Mouse (Mus musculus) liver, postnatal 0 days (tissue): ENCODE results near the gene Rpusd3.

Source experiments
- CTCF ChIP-seq: sonication (generic); IDR thresholded peaks from 2 replicates; pipeline ENCODE4 v1.5.1; 2016; ENCODE audit warnings: antibody characterized with exemption, low read depth
- EP300 ChIP-seq: IDR thresholded peaks from 2 replicates; pipeline ENCODE4 v1.6.1; 2016; ENCODE audit warnings: antibody characterized with exemption, low read depth, mild to moderate bottlenecking

DNA sequence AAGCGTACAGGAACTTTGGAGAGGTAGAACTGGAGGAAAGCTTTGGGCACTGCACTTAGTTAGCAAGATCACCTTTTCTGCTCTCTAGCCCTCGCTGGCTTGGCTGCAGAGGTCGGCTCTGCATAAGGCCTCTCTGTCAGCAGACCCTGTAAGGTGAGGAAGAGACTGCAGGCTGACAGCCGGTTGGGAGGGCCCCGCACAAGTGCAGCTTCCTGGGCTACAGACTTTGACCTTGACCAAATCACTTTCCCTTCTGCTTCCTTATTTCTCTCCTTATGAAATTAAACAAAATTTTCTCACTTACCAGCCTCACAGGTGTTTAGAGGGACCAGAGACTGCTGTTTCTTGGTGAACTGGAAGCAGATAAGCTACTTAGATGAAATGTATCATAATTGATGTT lies 35.9 kb upstream of the Rpusd3 start:
- no peak for TF ChIP-seq CTCF
- TF ChIP-seq EP300 = no peak
